Mouse (Mus musculus) lung, postnatal 25 days (tissue): ENCODE results near the gene Apbb2.

Experiments used
- DNase-seq: peaks from one replicate; pipeline ENCODE4 v3.0.0; 2022; ENCODE audit warnings: low spot score

Gene Apbb2

DNA sequence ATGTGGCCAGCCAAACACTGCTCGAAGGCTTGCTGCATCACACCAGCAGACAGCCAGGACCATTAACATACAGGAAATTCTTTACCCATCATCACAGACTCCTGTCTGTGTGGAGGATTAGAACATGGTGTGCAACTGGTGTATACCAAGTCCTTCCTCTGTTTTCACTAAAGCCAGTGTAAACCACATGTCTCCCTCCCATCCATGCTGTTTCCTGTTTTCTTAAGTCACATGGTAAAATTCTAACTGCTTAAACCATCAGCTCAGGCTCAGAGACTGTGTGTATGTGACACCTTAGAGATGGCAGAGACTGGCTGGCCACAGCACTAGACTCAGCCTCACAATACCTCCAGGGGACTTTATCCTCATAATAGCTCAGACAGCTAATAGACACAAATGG, 236.5 kb downstream of the Apbb2 start:
- DNase-seq: no peak

DNA sequence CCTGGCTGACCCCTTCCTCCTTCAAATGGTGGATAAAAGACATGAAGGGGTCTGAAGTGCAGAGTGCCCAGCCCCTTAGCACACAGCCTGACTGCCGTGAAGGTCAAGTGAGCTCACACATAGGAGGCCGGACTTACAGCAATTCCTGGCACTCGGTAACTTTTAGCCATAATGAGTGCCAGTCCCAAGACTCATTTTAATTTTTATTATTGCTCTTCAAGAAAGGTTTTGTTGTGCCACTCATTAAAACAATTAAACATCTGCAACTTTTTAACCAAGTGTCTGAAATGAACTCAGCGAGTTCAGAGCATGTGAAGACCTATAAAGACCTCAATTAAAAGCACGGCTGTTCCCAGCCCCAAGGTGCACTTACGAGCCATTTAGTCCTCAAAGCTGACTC, 239.6 kb downstream of the Apbb2 start:
- DNase-seq: no peak

DNA sequence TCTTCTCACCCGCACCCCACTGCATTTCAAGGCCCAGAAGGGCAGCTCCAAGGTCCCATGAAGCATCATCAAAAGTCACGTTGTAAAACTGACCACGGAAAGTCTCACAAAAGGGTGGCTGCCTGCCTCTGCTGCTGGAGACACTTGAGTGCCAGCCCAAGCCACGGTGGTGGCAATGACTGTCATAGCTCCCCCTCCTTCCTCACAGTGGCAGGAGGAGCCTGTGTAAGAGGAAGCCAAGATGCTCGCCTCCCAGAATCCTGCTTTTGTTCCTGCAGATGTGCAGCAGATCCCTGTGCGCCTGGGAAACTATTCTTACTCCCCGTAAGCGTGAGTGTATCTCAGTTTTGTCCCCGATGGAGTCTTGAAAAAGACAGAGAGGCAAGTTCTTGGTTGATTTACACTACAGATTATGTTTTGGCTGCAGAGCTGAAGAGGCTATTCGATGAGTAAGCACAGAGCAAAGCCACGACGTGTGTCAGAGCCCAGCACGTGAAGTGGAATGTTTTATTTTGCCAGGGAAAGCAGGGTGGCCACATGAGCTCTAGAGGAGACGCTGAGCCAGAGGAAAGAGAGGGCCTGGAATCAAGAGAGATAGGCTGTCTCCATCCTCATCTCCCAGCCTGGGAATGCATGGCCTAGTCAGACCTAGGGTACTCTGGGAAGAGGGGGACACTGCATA, 241.9 kb downstream of the Apbb2 start:
- no peak for DNase-seq

DNA sequence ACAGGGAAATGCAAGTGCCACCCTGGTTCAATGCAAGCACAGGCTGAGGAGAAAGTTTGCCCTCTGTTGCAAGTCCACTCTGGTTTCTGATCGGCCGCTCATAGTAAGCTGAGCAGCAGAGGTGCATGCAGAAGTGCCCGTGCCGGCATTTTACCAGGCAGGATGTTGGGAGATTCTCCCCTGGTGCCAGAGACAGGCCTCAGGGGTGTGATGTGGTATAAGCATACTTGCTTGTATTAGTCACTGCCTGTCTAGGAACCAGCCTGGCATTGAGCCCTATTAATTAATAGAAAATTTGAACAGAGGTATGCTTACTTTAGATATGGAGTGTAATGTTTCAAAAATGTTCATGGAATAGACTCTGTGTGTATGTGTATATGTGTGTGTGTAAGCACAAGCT, 244.2 kb downstream of the Apbb2 start:
- no peak for DNase-seq

DNA sequence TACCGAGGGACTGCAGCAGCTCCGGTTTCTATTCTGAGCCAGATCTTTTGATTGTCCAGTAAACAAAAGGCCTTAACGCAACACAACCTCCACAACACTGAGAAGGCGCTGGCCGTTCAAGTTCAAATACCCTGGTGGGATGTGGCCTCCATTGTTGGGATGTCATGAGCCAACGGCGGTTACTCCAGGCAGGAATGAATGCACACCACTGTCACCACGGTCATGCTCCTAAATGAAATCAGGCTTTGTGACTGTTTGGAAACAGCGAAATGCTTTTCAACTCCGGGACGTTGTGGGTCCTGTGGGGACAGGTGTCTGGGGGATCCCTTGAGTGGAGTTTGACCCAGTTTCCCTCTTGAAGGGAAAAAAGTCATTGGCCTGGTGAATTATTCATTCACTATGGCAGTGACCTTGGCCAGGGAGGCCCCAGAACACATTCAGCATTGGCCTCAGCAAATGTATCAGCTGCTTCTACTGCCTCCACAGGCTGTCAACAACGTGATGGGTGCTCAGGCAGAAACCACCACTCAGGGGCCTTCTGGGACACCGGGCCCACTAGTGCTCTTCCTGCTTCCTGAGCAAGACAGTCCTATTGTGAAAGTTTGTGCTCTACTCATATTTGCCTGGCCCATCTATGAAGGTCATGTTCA, 244.9 kb downstream of the Apbb2 start:
- no peak for DNase-seq

DNA sequence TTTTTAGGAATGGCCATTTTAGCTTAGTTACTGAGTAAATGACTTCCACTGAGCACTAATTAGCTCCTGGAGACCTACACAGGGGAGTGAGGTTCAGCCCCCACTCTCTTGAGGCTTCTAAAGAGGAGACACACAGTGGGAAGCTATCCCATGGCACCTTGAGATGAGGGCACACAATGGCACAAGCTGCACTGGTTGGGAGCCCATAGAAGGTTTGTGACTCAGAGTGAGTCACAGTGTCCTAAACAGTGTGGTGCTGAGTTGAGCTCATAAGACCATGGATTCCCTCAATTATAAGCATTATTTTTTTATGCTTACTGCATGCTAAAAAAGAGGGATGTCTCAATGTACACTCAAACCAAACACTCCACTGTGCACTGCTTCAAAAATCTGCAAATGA, 247.5 kb downstream of the Apbb2 start:
- no peak for DNase-seq

DNA sequence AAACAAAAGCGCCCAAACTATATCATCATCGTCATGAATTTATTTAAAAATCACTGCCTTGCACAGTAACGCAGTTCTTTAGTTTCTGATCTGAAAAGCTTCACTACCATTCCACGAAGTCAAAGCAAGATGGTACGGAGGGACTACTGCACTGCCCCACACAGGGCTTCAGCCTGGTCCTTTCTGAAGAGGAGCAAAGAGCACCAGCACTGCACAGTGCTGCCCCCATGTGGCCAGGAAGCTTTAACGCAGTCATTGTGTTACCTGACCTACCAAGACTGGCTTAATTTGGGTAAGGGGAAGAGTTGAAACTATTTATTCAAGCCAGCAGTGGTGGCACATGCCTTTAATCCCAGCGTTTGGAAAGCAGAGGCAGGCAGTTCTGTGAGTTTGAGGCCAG, 249.6 kb downstream of the Apbb2 start:
- DNase-seq: peak; percentile 35

DNA sequence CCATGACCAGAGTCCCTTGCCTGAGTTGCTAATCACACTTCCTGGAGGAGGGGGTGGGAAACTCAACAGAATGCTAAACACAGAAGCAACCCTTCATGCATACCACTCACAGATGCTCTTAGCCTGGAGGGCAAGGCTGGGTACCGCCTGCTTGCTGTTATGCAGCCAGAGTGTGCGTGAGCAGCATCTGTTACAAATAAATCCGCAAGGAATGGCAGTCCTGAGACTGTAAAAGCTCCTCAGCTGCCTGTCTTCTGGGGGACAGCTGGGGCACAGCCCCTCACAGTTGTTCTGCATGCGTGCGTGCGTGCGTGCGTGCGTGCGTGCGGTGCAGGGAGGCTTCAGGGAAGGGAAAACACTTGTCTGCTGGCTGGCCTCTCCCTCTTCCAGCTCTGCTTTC, 250.9 kb downstream of the Apbb2 start:
- no peak for DNase-seq

DNA sequence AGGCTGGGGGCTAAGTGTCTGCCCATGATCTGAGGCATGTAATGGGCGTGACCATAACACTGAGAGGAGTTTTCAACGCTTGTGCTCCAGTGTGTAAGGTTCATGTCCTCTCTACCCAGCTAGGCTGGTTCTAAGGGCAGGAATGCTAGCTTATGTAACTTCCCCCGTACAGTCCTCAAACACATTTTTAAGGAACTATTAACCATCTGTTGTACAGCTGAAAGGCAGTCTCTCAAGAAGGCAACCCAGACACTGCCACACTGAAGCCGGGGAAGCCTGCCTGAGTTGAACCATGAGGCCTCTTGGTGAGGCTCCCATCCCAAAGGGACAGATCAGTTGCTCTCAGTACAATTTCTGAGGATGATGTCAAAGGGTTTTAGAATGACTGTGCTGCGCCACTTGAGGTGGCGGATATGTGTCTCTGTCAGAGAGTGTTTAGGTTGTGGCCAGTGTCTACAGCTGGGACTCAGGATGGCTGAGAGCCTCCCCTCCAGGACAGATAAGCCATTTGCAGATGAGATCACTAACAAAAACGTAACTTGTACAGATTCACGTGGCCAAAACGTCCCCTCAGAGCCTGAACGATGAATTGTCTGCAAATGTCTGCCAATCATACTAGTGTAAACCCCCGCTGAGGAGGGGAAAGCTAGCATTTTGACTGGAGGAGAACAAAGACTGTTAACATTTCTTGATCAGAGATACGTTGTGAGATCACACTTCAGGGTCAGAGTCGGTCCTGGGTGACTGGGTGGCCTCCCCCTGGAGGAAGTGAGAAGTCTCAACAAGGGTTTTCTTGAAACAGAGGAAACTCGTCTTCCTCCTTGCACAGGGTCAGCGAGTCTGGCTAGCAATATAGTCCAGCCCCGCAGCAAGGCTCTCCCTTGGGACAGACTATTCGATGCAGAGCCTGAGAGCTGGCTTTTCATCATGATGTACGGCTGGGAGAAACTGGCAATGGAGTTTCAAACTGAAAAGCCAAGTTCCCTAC, 255.0 kb downstream of the Apbb2 start:
- DNase-seq: no peak

DNA sequence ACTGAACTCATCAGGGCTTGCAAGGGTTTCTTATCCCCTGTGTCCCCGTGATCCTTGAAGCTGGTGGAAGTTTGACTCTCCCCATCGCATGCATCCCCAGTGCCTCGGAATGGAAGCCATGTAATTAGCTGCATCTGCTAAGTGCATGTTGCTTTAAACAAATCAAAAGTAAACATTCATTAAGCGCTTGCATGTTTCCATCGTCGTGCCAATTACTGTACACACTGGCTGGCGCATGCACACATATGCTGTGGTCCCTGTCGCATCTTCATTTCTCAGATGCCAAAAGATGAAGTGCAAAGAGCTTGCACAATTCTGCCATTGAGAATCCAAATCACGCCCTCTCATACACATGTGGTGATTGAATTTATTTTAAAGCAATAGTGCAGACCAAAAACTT, 257.8 kb downstream of the Apbb2 start:
- DNase-seq: no peak

DNA sequence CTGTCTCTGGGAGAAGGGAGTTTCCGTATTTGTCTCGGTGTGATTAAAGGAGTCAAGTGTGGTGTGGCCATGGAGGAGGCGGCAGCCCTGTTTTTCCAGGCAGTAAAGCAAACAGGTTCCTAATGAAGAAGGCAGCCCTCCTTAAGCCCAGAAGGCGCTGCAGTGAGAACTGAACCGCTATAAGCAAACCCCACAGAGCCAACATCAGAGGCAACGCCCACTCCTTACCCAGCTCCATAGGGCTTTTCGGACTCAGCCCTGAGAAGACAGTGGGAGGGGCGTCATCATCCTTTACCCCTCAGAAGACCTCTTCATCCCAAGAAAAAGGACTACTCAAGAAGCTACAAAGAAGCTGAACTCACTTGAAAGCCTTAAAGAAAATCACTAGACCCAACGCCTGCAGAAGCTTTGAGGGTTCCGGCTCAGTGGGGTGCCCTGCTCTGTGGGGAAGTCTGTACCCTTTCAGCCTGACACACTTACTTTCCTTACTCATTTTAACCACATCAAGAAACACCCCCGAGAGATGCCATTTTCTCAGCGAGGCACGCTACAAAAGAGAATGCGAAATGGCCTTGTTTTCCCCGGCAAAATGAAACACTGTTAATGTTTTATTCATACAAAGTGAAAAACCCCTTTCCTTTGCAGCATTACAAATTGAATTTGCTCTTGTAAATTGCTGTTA, 258.7 kb downstream of the Apbb2 start:
- no peak for DNase-seq

DNA sequence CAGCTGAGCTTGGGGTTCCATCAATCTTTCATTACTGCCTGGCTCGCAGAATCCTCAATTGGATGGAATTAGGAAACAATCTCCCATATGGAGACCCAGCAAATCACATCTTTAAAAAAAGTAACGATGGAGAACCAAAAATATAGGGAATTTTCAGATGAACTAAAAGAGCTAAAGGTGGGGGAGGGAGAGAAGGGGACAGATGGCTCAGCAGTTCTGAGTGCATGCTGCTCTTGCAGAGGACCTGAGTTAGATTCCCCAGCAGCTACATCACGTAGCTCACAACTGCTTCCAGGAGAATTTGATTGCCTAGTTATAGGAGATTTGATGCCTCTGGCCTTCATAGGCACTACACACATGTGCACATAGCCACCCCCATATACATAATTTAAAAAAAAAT, 263.4 kb downstream of the Apbb2 start:
- no peak for DNase-seq

DNA sequence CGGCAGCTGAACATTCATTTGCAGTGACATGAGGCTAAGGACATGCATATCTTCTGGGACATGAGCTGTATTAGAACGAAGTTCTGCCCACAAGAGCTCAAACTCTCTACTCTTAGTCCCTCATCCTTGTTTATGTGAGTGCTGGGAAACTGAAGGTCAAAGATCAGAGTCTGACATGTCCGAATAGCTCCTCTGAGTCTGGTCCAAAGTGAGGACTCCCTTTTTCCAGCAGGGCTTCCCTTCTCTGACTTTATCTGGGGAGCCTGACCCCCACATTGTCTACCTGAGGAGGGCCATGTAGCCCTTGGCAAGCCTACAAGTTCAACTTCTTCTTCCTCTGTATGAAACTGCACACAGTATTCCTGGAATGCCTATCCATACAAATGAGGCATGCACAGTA, 264.7 kb downstream of the Apbb2 start:
- DNase-seq: no peak

DNA sequence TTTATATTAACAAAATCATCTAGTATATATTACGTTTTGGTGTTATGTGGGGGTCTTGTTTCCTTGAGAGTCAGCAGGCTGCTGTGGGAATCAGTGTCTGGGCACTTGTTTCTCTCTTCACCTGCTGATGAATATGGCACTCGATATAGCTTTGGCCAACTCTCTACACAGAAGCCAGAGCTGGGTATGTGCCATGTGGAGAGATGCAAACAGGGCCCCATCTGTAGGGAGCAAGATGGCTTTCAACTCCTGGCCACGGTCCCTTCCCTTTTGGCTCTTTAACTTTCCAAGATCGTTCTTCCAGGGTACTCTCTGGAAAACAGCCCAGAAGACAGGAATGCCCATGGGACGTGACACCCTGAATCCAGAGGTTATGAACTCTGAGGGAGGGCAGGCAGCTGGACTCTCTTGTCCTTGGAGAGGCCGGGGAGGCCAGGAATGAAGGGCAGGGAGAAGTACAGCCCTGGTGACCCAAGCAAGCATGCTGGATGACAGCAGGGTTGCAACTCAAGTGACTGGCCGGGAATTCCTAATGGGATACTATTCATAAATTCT, 266.7 kb downstream of the Apbb2 start:
- no peak for DNase-seq

DNA sequence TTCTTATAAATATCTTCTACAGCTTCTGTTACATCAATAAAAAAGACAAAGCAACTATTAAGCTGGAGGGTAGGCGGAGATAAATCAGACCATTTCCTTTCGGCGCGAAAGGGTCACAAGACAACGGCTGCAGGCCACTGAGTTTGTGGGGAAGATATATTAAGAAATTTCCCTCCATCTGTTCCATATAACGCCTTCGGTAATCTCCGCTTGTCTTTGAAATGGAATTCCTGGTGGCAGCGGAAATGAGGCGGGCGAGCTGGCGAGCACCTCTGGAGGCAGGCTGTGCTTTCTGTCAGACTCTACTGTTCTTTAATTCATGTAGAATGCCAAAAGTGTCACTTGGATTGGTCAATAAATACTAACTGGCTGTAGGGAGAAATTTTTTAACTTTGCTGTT, 267.5 kb downstream of the Apbb2 start:
- no peak for DNase-seq

DNA sequence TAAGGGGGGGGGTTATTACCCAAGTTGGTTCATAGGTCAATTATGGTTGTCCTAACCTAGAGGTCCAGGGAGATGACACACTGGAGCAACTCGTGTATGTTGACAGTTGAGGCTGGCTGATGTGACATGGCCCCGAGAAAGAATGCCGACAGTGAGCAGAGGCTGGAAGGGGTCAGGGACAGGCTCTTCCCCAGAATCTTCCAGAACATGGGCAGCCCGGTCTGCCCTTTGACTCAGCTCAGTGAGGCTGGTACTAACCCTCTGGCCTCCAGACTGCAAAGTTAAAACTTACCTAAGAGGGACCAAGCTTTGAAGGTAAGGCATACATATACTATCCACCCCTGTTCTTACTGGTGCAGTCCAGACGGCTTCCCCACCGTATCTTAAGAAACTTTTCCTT, 268.0 kb downstream of the Apbb2 start:
- no peak for DNase-seq

DNA sequence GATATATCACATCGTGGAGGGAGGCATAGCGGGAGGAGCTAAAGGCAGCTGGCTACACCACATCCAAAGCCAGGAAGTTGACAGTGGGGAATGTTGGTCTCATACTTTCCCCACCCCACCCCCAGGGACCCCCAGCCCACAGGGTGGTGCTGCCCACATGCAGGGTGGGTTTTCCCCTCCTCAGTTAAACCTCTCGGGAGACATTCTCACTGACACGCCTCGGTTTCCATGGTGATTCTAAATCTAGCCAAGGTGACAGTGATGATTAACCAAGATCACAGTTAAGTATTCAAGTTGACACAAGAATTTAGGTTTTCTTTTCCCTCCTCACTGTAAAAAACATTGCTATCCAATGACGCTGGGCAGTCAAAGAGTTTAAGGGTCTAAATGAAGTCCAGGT, 270.2 kb downstream of the Apbb2 start:
- no peak for DNase-seq

DNA sequence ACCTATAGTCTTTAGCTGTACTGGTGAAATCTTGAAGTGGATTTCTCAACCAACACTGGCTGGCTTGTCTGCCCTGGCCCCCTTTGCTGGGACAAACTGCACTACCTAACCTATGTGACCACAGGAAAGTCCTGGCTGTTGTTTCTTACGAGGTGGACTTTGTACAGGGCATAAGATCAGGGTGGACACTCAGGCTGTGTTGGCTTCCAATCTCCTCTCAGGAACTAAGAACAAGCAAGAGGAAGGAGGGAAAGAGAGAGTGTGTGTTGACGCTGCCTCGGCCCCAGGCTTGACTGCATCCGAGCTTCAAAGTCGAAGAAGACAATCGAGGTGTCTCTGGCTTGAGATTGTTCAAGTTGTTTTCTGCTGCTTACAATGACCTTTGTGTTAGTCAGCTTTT, 271.8 kb downstream of the Apbb2 start:
- DNase-seq: no peak

DNA sequence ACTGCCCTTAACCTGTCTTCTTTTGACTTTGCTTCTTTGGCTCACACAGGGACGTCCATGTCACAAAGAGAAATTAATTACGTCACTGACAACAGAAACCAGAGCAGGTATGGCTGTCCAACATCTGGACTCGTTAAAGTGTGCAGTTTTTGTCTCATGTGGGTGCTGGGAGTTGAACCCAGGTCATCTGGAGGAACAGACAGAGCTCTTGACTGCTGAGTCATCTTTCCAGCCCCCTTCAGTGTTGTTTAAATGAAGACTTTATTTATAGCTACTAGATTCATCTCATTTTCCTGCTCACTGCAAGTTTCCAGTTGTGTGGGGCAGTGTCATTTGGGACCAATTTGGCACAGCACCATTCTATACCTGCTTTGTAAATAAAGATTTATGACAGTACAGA, 273.4 kb downstream of the Apbb2 start:
- no peak for DNase-seq

DNA sequence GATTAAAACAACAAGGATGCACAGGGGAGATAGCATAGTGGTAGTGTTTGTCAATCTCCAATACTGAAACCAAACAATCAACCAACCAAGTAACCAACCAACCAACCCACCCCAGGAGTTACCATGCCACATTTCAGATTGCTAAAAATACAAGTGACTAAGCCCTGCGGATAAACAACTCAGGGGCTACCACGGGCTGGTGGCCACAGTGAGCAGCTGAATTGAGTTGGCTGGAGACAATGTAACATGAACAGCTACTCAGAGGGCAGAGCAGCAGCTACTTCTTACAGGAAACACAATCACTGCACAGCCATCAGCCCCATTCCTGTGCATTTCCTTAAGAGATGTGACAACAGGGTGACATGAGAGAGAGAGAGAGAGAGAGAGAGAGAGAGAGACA, 274.4 kb downstream of the Apbb2 start:
- DNase-seq: no peak

DNA sequence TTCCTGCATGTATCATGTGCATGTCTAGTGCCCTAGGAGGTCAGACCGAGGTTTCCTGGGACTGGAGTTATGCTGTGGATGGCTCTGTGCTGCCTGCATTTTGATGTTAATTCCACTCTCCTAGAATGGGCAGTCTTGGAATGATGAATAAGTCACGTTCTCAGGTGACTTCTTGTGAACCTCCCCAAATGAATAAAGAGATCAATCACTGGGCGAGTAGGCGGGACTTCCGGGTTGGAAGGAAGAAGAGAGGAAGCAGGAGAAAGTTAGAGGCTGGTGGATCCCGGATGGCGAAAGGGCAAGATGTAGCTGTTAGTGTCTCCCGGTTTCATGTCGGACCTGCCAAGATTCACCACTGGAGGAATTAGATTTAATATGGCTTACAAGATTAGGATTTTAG, 276.3 kb downstream of the Apbb2 start:
- no peak for DNase-seq

DNA sequence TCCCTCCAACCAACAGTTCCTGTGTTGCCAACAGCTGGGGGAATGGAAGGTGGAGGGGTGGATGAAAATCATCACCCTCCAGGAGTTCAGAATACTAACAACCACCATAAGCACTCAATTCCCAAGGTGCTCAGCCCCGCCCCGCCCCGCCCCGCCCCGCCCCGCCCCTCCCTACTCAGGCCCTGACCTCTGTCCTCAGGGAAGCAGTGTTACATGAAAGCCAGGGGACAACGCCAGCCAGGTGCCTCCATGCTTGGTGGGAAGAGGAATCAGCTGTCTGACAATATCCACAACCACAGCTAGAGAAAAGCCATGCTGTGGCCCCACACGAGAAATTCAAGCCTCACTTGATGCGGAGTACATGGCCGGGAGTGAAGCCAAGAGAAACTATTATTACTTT, 276.7 kb downstream of the Apbb2 start:
- DNase-seq: no peak
